Mouse (Mus musculus) frontal cortex, adult 2 months (tissue): ENCODE data around the gene Hist1h2bp. TPM values are rescaled to one million over a fixed set of nuclear protein-coding genes. Genes with fewer than 3 reads are reported as not detected.
"Not testable (repeated sequence)": the region's sequence is repeated elsewhere in the genome, so short reads cannot be mapped to it uniquely, and the experiment has no call there.

Experiments
- DNase-seq, 2 experiments: peaks; one replicate each; pipeline ENCODE4 v3.0.0; 2022; ENCODE audit warnings: low spot score in 1 of 2; ENCODE audit errors: extremely low spot score in 1 of 2
- polyA plus RNA-seq: library from polyadenylated mRNA; depleted of rRNA; stranded (reverse); fragments of >200 nt; gene quantifications from 2 replicates; pipeline ENCODE4 v1.2.3, GENCODE M21; 2012

The Hist1h2bp gene
- polyA plus RNA-seq, 1 experiment, result 0.32 TPM

DNA sequence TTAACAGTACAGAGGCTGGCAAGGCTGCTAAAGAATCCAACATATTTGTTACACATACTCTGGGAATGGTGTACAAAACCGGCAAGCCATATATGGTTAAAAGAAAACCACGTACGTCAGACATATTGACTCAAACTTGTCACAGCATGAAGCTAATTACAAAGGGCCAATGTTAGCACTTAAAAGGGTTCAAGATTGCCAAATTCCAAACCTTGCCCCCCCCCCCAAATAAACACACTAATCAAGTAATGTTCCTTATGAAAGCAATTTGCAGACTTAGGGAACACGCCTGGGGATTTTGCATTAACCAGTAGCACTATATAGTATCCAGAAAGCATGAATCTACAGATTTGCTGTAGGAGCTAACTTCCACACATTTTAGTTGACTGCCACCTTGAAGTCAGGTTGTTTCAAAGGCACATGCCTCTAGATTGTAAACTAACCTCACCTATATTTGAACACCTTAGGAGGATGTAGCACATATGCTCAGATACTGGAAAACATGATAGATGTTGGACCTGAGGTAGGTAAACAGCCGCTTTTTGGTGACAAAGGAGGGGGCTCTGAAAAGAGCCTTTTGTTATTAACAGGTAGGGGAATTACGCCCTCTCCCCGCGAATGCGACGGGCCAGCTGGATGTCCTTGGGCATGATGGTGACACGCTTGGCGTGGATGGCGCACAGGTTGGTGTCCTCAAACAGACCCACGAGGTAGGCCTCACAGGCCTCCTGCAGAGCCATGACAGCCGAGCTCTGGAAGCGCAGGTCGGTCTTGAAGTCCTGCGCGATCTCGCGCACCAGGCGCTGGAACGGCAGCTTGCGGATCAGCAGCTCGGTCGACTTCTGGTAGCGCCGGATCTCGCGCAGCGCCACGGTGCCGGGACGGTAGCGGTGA, 4.7 kb upstream of the Hist1h2bp start:
- peak in 1 of 2 experiments; percentile 17 for DNase-seq

DNA sequence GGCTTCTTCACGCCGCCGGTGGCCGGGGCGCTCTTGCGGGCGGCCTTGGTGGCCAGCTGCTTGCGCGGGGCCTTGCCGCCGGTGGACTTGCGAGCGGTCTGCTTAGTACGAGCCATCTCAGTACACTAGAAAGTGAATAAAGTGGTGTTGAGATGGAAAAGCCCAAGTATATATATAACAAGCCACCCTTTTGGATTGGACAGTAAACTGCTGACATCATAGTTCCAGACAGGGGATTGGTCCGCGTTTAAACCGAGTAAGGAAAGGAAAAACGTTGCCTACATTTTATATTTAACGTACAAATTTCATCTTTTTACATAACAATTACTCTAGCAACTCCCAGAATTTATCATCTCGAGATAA, 4.0 kb upstream of the Hist1h2bp start, which contains the start of gene Hist1h3i:
Hist1h3i (minus strand) TSS at position 116 of the 363 bp plus-strand sequence.
- DNase-seq, result peak; percentile 77 to 93

DNA sequence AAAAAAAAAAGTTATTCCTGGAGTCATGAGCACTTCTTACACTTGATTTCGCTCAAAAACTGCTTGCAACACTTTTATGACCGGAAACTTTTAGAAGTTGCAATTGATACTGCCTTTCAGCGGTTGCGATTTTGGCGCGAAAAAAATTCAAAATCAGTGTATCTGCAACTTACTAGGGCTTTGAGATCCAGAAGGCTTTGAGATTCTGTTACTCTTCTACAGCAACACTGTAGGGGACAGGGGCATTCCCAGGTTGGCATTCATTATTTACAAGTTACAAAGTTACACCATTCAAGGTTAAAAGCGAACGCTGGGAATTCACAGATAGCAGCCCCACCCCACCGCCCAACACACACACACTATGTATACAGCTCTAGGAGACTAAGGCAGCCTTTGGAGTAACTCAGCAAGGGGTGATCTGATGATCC, 3.5 kb upstream of the Hist1h2bp start:
- DNase-seq, result peak in 1 of 2 experiments; percentile 63

DNA sequence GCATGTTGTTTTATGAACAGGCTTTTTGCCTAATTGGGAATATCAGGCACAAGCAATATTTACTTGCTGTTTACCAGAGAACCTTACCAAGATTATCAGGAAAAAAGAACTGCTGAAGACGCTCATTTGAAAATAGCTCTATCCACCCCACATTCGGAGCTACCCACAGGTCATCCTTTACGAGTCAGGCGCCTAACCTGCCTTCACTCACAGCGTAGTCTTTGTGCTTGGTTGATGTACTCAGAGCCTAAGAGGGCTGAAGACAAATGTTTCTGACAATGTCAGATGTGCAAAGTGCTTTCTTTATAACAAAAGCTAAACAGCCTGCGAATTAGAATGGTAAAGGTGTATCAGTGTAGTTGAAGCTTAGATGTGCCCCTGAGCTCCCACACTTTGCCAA, 3.0 kb upstream of the Hist1h2bp start:
- no peak for DNase-seq

DNA sequence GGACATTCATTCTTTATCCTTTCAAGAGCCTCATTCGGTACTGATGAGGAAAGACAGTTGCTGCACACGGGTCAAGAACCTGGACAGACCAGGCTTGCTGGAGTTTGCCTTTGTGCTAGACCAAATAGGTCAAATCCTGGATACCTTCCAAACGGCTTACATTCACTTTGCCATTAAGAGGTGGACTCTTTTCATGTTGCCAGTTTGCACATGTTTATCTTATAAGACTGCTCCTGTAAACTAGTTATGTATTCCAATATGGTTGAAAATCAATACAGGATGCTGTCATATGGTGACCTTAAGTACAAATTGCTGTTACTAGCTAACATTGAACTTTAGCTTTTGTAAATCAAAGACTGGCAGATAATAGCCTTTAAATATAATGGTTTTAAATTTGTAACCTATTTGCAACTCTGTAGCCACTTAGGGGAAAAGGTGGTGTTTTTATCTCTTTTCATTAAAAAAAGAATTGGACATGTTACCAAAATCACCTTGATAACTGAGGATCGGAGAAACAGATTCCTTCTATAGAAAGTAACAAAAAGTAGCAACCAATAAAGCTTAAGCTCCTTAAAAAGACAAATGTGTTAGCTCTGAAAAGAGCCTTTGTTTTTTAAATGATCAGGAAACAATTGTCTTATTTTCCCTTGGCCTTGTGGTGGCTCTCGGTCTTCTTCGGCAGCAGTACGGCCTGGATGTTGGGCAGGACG, 917 bp upstream of the Hist1h2bp start:
- no peak for DNase-seq

DNA sequence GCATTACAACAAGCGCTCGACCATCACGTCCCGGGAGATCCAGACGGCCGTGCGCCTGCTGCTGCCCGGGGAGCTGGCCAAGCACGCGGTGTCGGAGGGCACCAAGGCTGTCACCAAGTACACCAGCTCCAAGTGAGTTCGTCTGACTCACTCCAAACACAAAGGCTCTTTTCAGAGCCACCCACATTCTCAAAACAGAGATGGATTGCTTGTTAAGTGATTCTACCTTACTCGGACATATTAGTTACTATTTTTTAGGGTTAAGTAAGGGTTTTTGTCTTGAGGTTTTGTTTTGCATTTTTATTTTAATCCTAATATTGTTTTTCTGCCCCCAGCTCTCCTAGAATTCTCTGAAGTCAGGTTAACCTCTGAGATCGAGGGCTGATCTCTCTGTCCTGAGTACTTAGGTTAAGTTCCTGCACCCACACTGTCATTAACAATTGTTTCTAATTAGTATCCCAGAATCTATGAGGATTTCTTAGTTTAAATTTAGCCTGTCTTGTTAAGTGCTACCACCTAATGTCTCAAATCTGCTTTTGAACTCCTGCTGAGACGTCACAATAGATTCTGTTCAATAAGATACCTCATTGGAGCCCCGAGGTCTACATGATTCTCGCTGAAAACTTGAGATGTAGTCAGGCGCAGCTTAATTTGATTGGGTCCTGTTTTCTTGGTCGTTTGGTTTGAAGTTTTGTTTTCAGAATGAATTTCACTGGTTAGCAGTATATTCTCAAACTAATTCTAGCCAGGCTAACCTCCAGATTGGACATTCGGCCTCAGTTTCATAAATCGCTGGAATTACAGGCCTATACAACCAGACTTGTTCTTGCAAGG, 716 bp downstream of the Hist1h2bp start:
- DNase-seq, result no peak

DNA sequence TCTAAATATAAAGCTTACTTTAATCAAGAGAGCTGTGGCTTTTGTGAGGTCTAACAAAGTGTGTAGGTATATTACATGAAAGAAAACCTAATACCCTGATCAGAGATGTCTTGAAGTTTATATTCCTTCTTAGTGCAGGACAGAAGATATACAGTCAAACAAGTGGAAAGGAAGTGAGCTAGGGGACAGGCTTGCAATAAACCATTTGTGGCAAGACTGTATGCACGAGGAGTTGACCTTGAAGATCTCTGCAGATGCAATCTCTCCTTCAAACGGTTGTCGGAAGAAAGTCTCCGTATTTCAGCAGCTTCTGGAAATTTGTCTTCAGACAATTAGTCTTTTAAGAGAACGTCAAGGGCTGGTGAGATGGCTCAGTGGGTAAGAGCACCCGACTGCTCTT, 2.7 kb downstream of the Hist1h2bp start:
- DNase-seq, result no peak

DNA sequence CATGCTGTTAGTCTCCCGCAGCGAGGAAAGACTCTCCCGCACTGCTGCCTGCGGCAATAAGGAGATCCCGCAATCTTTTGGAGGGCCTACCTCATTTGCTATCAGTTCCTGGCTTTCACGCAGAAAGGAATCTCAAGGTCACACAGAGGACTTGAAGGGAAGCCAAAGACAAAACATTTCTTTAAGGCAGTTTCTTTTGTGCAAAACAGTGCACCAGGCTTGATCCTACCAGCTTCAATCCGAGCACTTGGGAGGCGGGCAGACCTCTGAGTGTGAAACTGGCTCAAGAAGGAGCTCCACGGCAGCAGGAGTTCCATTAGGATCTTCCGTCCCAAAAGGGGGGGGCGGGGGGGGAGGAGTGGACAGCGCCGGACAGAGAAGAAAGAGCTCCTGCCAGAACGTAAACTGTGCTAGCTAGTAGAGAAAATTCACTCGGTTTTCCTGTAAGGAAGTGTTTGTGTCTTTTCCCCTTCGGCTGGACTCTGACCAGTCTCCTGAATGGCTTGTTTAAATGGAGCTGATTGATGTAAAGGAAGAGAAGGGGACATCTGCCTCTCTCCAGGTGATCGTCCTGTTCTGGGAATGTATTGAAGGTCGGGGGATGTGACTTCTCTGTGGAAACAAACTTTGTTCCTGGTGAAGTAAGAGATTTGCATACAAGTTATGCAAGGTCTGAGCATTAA, 3.5 kb downstream of the Hist1h2bp start:
- DNase-seq, result no peak

DNA sequence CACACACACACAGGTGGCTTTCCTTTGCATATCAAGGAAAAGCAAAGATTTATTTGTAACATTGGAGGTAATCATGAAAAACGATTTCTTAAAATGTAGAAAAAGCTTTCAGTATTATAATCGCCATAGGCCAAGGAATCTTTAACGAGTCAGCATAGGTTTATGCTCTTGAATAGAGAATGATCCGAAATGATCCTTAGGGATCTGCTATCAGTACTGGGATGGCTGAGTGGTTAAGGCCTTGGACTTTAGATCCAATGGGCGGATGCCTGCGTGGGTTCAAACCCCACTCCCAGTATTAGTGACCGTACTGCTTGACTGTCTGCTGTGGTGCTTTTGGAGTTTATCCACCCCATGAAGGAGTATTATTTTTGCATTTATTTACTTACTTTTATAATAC, 8.3 kb downstream of the Hist1h2bp start:
- peak in 1 of 2 experiments; percentile 28 for DNase-seq

DNA sequence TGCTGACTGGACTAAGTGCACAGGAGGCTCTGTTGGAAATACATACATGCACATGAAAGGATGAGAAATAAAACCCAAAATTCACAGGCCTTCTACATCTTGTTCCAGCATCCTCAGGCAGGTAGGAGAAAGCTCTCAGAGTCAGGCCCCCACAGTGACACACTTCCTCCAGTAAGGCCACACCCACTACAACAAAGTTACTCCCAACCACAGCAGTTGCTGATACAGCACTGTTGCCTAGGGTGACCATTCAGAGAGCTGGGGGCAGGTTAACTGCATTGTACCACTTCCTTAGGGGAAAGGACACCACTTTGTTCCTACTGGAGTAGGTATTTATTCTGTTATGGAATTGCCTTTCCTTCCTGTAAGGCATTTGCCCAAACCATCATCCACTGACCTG, 9.9 kb downstream of the Hist1h2bp start:
- not testable (repeated sequence) for DNase-seq

DNA sequence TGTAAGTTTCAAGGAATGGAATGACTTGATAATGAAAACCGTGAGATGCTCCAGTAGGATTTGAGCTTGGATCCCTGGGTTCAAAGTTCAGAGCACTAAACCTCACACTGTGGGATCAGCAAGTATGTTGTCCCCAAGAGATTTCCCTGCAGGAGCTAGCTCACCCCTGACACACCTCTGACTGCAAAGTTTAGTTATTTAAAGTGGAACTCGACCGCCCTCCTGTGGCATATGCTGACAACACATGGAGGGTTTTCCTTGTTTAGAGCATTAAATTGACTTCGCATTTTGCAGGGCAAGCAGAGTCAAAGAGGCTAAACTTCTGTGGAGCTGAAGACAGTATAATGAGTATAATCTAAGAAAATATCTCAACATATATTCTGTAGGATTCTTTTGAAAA, 15.8 kb downstream of the Hist1h2bp start:
- not testable (repeated sequence) for DNase-seq

DNA sequence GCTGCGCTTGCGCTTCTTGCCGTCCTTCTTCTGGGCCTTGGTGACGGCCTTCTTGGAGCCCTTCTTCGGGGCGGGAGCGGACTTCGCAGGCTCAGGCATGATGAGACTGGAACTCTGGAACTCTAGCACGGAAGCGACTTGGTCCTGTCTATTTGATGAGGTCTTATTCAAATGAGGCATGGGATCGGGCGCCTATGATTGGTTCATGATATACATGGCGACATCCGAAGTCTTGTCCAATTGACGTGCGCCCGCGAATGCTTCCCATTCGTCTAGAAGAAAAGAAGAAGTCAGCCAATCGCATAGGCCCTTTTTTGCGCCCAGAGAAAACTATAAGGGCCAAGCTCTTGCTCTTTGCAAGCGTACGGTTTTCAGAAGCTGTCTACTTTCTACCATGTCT, 22.8 kb downstream of the Hist1h2bp start, which contains the start of the genes Hist1h2bq and Hist1h2ao:
Hist1h2bq (minus strand) TSS at position 125 of the 400 bp plus-strand sequence.
Hist1h2ao (plus strand) TSS at position 393 of the 400 bp plus-strand sequence.
- not testable (repeated sequence) for DNase-seq

DNA sequence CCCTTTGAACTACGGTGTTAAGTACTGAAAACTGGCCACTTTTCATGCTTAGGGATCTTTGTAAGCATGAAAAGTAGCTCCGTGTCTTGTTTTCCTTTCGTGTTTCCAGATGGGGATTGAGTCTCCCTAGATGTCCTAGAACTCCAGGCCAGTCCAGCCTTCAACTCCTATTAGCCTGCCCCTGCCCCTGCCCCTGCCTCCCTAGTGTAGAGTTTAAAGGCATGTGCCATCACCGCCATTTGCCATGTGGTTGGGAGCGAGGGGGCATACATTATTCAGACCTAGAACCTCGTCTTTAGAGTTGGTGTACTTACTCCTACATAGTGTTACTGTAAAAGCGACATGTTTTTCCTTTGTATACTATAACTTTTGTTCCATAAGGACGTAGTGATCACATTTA, 23.8 kb downstream of the Hist1h2bp start:
- not testable (repeated sequence) for DNase-seq

DNA sequence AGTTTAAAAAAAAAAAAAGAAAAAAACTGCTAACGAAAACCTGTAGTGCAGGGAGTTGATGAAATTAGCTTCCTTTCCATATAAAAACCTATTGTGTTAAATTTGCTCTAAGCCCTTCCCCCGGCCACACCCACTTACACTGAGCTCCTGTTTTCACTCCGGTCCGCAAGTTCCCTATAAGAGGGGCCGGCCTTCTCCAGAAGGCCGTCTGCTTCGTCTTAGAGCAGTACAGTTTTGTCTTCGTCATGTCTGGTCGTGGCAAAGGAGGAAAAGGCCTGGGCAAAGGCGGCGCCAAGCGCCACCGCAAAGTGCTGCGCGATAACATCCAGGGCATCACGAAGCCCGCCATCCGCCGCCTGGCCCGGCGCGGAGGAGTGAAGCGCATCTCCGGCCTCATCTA, 24.3 kb downstream of the Hist1h2bp start, which contains the start of gene Hist1h4m:
Hist1h4m (plus strand) TSS at position 208 of the 400 bp plus-strand sequence.
- DNase-seq, result peak in 1 of 2 experiments; percentile 76

DNA sequence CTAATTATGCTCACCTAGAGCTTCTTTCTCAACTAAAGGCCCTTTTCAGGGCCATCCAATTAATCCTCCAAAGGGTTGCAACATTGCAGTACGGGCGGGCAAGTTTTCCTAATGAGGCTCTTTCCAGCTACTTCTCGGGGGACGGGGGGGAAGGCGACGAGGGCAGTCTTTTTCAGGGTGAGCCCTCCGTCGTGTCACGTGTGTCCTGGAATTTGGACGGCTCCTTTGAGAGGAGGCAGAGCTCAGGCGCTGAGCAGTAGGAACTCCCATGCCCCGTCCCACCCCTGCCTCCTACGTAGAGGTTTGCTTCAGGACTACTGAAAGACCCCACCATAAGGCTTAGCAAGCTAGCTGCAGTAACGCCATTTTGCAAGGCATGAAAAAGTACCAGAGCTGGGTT, 24.8 kb downstream of the Hist1h2bp start:
- DNase-seq, result not testable (repeated sequence)

DNA sequence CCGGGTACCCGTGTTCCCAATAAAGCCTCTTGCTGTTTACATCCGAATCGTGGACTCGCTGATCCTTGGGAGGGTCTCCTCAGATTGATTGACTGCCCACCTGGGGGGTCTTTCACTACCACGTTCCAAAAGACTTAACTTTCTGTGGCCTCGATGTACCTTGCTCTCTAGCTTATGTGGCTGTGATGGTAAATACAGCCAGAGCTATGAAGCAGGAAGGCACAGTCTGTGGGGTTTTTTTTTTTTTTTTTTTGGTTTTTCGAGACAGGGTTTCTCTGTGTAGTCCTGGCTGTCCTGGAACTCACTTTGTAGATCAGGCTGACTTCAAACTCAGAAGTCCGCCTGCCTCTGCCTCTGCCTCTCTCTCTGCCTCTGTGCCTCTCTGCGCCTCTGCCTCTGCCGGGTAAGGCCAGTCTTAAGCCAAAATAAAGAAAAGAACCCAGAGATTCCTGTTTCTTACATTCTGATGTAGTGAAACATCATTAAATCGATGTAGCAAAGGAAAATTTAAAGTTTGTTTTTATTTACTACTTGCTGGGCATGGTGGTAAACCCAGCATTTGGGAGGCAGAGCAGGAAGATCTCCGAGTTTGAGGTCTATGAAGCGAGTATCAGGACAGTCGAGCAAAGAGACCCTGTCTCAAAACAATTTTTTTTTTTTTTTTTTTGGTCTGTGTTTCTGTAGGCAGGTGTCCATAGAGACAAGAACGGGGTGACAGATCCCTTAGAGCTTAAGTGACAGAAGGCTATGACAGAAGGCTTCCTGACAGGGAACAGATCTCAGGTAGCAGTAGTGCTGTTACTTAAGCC, 33.0 kb downstream of the Hist1h2bp start:
- not testable (repeated sequence) for DNase-seq

DNA sequence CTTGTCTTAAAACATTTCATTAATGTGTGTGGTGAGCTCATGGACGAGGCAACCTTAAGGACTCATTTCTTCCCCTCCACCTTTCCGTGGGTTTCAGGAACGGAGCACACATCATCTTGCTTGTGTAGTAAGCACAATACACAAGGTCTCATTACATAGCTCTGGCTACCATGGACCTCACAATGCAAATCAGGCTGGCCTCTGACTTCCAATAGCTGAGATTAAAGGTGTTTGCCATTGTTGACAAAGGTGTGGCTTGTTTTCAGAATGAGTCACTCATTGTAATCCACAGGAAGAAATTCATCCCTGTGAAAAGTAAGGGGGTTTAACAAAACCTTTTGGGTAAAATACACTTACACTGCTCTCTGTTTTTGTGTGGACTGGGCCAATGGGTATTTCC, 41.2 kb downstream of the Hist1h2bp start:
- DNase-seq, result no peak

DNA sequence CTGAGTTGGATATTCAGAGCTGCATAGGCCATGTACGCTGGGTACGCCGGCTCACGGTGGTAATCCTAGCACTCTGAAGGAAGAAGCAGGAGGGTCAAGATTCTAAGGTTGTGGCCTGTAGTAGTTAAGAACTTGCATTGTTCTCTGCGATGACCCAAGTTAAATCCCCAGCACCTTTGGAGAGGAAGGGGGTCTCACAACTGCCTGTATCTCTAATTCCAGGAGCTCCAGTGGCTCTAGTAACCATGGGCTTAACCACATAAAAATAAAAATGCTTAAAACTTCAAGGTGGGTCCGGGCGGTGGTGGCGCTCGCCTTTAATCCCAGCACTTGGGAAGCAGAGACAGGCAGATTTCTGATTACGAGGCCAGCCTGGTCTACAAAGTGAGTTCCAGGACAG, 43.1 kb downstream of the Hist1h2bp start:
- no peak for DNase-seq
